Mouse (Mus musculus) brain, adult 2 months (tissue): ENCODE measurements around the gene Kptn.

Experiments
- DNase-seq: peaks from one replicate; pipeline ENCODE4 v3.0.0; 2011; ENCODE audit warnings: low read depth, low spot score

Gene Kptn

DNA sequence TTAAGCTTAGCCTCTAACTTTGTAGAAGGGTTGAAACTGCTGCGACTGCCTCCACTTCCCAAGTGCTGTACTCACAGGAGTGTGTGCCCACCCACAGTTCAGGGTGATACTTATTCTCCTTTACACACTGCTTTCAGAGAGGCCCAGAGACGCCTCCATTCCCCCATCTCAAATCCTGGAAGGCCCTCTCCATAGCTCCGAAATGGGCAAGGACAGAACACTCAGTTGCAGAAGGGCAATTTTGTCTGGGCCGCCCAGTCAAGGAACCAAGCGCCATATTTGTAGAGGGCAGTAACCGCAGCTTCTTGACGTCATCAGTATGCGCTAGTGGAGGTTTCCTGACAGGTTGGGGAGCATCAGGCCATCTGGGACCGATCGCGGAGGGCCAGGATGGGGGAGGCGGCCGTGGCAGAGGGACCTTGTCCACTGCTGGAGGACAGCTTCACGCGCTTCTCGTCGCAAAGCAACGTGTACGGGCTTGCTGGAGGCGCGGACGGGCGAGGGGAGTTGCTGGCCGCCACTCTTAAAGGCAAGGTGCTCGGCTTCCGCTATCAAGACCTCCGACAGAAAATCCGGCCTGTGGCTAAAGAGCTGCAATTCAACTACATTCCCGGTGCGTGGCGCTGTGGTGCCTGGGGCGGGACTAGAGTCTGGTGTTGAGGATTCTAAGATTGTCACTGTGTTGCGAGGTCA lies at the start of gene Kptn:
Kptn (plus strand) TSS at position 327 of the 693 bp plus-strand sequence.
- peak; percentile 97 for DNase-seq

GRCm38 (mm10) chr7:16070846-16071245 lies 48.8 kb upstream of the Kptn start:
- DNase-seq: no peak

GRCm38 (mm10) chr7:16071906-16072305 lies 47.8 kb upstream of the Kptn start:
- no peak for DNase-seq

DNA sequence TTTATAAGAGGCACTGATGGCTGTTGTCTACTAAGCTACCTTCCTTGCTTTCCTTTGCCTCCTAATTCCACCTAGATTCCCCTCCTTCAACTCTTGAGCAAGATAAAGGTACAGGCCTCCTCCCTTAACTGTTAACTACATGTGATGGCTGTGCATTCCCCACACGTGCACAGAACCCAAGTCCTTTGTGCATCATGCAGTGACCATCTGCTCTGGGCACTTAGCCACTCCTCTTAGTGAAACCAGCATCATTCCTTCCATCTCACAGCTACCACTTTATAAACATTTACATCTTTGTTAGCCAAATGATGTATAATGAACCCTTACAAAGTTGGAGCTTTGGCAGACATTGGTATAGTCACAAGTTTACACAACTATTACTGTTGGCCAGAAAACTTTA lies 39.7 kb upstream of the Kptn start:
- DNase-seq: peak; percentile 39

GRCm38 (mm10) chr7:16080581-16080980 lies 39.1 kb upstream of the Kptn start:
- no peak for DNase-seq

GRCm38 (mm10) chr7:16083361-16083760 lies 36.3 kb upstream of the Kptn start:
- DNase-seq: no peak

GRCm38 (mm10) chr7:16087587-16087986 lies 32.1 kb upstream of the Kptn start:
- DNase-seq: peak; percentile 88

GRCm38 (mm10) chr7:16094592-16094991 lies 25.1 kb upstream of the Kptn start:
- no peak for DNase-seq

- peak; percentile 100 for DNase-seq
Observed at GRCm38 (mm10) chr7:16098021-16099017, 21.4 kb upstream of the Kptn start, which contains the start of gene Napa. TSS of gene Napa (plus strand) at chr7:16098458.

DNA sequence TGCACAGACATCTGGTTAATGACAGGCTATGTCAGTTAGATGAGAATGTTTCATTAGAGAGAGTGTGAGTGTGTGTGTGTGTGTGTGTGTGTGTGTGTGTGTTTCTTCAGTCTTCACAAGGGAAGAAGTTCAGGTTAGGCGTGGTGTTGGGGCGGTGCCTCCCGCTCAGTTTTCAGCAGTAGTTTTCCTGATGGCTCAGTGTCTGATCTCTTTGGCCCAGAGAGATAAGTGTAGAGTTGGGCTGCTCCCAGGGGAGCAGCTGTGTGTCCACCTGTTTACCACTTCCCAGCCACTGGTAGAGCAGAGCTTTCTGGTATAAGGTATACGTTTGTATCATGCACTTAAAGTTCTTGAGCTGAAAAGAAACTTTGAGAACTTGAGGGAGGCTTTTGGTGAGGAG lies 19.8 kb upstream of the Kptn start:
- DNase-seq: no peak

GRCm38 (mm10) chr7:16101081-16101480 lies 18.6 kb upstream of the Kptn start:
- DNase-seq: no peak

- DNase-seq: no peak
Observed at GRCm38 (mm10) chr7:16101726-16102475, 17.8 kb upstream of the Kptn start.

DNA sequence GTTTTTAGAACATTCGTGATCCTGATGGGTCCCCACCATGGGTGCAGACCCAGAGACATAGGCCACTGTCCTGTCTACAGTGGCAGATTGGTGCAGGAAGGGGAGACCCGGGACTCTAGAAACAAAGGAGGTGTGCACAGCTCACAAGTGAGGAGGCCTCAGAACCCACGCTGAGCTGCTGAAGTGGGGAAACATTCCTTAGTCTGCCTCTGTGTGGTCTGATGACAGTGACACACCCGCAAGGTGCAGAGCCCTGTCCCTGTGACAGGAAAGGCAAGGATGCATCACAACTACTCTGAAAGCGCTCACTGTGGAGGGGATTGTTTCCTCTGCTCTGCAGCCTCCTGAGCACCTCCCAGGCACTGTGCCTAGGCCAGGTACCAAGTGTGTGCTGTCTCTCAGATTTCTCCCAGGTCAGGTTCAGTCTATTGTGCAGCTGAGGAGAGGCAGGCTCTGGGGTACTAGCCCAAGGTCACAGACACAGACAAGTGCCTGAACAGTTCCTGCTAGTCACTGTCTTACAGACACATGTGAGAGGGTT lies 16.9 kb upstream of the Kptn start:
- DNase-seq: peak; percentile 60

- peak; percentile 98 for DNase-seq
Observed at GRCm38 (mm10) chr7:16103760-16104159, 15.9 kb upstream of the Kptn start.

GRCm38 (mm10) chr7:16104611-16105388 lies 14.9 kb upstream of the Kptn start:
- DNase-seq: peak; percentile 61

GRCm38 (mm10) chr7:16108886-16109542 lies 10.7 kb upstream of the Kptn start:
- DNase-seq: peak; percentile 61

GRCm38 (mm10) chr7:16110158-16110557 lies 9.5 kb upstream of the Kptn start:
- peak; percentile 76 for DNase-seq

GRCm38 (mm10) chr7:16111284-16112090 lies 8.2 kb upstream of the Kptn start:
- DNase-seq: peak; percentile 69

GRCm38 (mm10) chr7:16116418-16116817 lies 3.3 kb upstream of the Kptn start:
- no peak for DNase-seq
